Mouse (Mus musculus): ENCODE results near the gene Tmcc3. TPM values are rescaled to one million over a fixed set of nuclear protein-coding genes. Genes with fewer than 3 reads are reported as not detected.

Gene Tmcc3
- total RNA-seq, 1 experiment = 7.0 TPM

GRCm38 (mm10) chr10:94432933-94433332, 121.2 kb downstream of the Tmcc3 start:
- no peak overlapping the region for H3K4me3 ChIP-seq (ENCODE audit: insufficient read depth in 1 of 2, low read depth in 1 of 2, low read length in 2 of 2, poor library complexity in 1 of 2, severe bottlenecking in 1 of 2)
- no peaks in the 10 kb centered on the region for H3K4me1 ChIP-seq (ENCODE audit: control insufficient read depth in 2 of 2, insufficient read depth in 2 of 2, low read length in 2 of 2, poor library complexity in 1 of 2)
- DNase-seq (ENCODE audit: low read depth, low spot score) = no peak
- no peak for TF ChIP-seq CHD2 (IDR thresholded peaks at IDR 0.05; ENCODE audit: low read depth, low read length)
- no peak for TF ChIP-seq HCFC1 (IDR thresholded peaks at IDR 0.05; ENCODE audit: borderline replicate concordance, insufficient read depth, low read length)
- no peak for TF ChIP-seq ZC3H11A (IDR thresholded peaks at IDR 0.05; ENCODE audit: borderline replicate concordance, low read depth, low read length)
- no peak for TF ChIP-seq MAFK (IDR thresholded peaks at IDR 0.05; ENCODE audit: insufficient read depth, low read depth, low read length)
- no peak for TF ChIP-seq ZNF384 (IDR thresholded peaks at IDR 0.05; ENCODE audit: low read depth, low read length)
- H3K36me3 ChIP-seq (ENCODE audit: control insufficient read depth, insufficient read depth, low read length, poor library complexity, severe bottlenecking) = no peaks in the 10 kb centered on the region
- in situ Hi-C loops (cut with MboI; ENCODE audit: low sequenced_read_pairs in 2 of 2, unreplicated experiment in 2 of 2) = no loop called here
- no peak overlapping the region for H3K27ac ChIP-seq (ENCODE audit: insufficient read depth, low read depth, low read length, poor library complexity, severe bottlenecking)
- H3K9me3 ChIP-seq (ENCODE audit: control insufficient read depth, insufficient read depth, low read depth, low read length) = no peaks in the 10 kb centered on the region
- no peak overlapping the region for H3K9ac ChIP-seq (ENCODE audit: insufficient read depth, low read depth, low read length, poor library complexity, severe bottlenecking)

DNA sequence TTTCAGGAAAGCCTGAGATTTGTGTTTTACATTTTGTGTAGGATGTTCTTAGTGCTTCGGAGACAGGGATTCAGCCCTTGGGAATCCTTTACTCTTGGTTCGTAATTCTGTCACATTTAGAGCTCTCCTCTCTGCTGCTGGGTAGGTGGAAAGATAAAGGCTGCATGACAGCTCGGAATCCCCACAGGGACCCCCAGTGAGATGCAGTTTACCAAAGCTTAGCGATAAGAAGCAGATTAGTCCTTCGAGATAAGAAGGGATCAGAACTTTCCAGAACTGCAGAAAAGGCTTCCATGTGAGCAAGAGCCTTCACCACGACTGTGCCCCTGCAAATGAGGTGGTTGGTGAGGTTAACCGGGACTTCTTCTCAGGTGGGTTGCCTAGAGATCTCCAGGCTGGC, 122.2 kb downstream of the Tmcc3 start:
- no peak overlapping the region for H3K9ac ChIP-seq (ENCODE audit: insufficient read depth, low read depth, low read length, poor library complexity, severe bottlenecking)
- no peaks in the 10 kb centered on the region for H3K4me1 ChIP-seq (ENCODE audit: control insufficient read depth in 2 of 2, insufficient read depth in 2 of 2, low read length in 2 of 2, poor library complexity in 1 of 2)
- H3K27ac ChIP-seq (ENCODE audit: insufficient read depth, low read depth, low read length, poor library complexity, severe bottlenecking) = no peak overlapping the region
- TF ChIP-seq ZC3H11A (IDR thresholded peaks at IDR 0.05; ENCODE audit: borderline replicate concordance, low read depth, low read length) (no peak), ZNF384 (IDR thresholded peaks at IDR 0.05; ENCODE audit: low read depth, low read length) (no peak), HCFC1 (IDR thresholded peaks at IDR 0.05; ENCODE audit: borderline replicate concordance, insufficient read depth, low read length) (no peak), MAFK (IDR thresholded peaks at IDR 0.05; ENCODE audit: insufficient read depth, low read depth, low read length) (no peak)
- H3K9me3 ChIP-seq (ENCODE audit: control insufficient read depth, insufficient read depth, low read depth, low read length) = no peaks in the 10 kb centered on the region
- no peak overlapping the region for H3K4me3 ChIP-seq (ENCODE audit: insufficient read depth in 1 of 2, low read depth in 1 of 2, low read length in 2 of 2, poor library complexity in 1 of 2, severe bottlenecking in 1 of 2)
- in situ Hi-C loops (cut with MboI; ENCODE audit: low sequenced_read_pairs in 2 of 2, unreplicated experiment in 2 of 2) = no loop called here
- no peak for DNase-seq (ENCODE audit: low read depth, low spot score)
- H3K36me3 ChIP-seq (ENCODE audit: control insufficient read depth, insufficient read depth, low read length, poor library complexity, severe bottlenecking) = no peaks in the 10 kb centered on the region

GRCm38 (mm10) chr10:94442725-94443124, 131.0 kb downstream of the Tmcc3 start:
- TF ChIP-seq MAFK (IDR thresholded peaks at IDR 0.05; ENCODE audit: insufficient read depth, low read depth, low read length) = no peak
- TF ChIP-seq ZC3H11A (IDR thresholded peaks at IDR 0.05; ENCODE audit: borderline replicate concordance, low read depth, low read length) = no peak
- no peak for DNase-seq (ENCODE audit: low read depth, low spot score)
- Histone ChIP-seq H3K4me3 (ENCODE audit: insufficient read depth in 1 of 2, low read depth in 1 of 2, low read length in 2 of 2, poor library complexity in 1 of 2, severe bottlenecking in 1 of 2) (no peak overlapping the region), H3K27ac (ENCODE audit: insufficient read depth, low read depth, low read length, poor library complexity, severe bottlenecking) (no peak overlapping the region), H3K9ac (ENCODE audit: insufficient read depth, low read depth, low read length, poor library complexity, severe bottlenecking) (no peak overlapping the region), H3K9me3 (ENCODE audit: control insufficient read depth, insufficient read depth, low read depth, low read length) (no peaks in the 10 kb centered on the region), H3K36me3 (ENCODE audit: control insufficient read depth, insufficient read depth, low read length, poor library complexity, severe bottlenecking) (no peaks in the 10 kb centered on the region), H3K4me1 (ENCODE audit: control insufficient read depth in 2 of 2, insufficient read depth in 2 of 2, low read length in 2 of 2, poor library complexity in 1 of 2) (no peaks in the 10 kb centered on the region)
- in situ Hi-C loops (cut with MboI; ENCODE audit: low sequenced_read_pairs in 2 of 2, unreplicated experiment in 2 of 2) = no loop called here

- no peaks in the 10 kb centered on the region for H3K36me3 ChIP-seq (ENCODE audit: control insufficient read depth, insufficient read depth, low read length, poor library complexity, severe bottlenecking)
- no peak for DNase-seq (ENCODE audit: low read depth, low spot score)
- H3K9me3 ChIP-seq (ENCODE audit: control insufficient read depth, insufficient read depth, low read depth, low read length) = no peaks in the 10 kb centered on the region
- H3K27ac ChIP-seq (ENCODE audit: insufficient read depth, low read depth, low read length, poor library complexity, severe bottlenecking) = no peak overlapping the region
- no peak for TF ChIP-seq HCFC1 (IDR thresholded peaks at IDR 0.05; ENCODE audit: borderline replicate concordance, insufficient read depth, low read length)
- TF ChIP-seq CHD2 (IDR thresholded peaks at IDR 0.05; ENCODE audit: low read depth, low read length) = no peak
- TF ChIP-seq MAFK (IDR thresholded peaks at IDR 0.05; ENCODE audit: insufficient read depth, low read depth, low read length) = no peak
- no peak for TF ChIP-seq ZNF384 (IDR thresholded peaks at IDR 0.05; ENCODE audit: low read depth, low read length)
- TF ChIP-seq ZC3H11A (IDR thresholded peaks at IDR 0.05; ENCODE audit: borderline replicate concordance, low read depth, low read length) = no peak
- in situ Hi-C loops (cut with MboI; ENCODE audit: low sequenced_read_pairs in 2 of 2, unreplicated experiment in 2 of 2) = no loop called here
- no peak overlapping the region for H3K9ac ChIP-seq (ENCODE audit: insufficient read depth, low read depth, low read length, poor library complexity, severe bottlenecking)
- no peak overlapping the region for H3K4me3 ChIP-seq (ENCODE audit: insufficient read depth in 1 of 2, low read depth in 1 of 2, low read length in 2 of 2, poor library complexity in 1 of 2, severe bottlenecking in 1 of 2)
- no peaks in the 10 kb centered on the region for H3K4me1 ChIP-seq (ENCODE audit: control insufficient read depth in 2 of 2, insufficient read depth in 2 of 2, low read length in 2 of 2, poor library complexity in 1 of 2)
These were observed 131.7 kb downstream of the Tmcc3 start for GRCm38 (mm10) chr10:94443453-94443852.

DNA sequence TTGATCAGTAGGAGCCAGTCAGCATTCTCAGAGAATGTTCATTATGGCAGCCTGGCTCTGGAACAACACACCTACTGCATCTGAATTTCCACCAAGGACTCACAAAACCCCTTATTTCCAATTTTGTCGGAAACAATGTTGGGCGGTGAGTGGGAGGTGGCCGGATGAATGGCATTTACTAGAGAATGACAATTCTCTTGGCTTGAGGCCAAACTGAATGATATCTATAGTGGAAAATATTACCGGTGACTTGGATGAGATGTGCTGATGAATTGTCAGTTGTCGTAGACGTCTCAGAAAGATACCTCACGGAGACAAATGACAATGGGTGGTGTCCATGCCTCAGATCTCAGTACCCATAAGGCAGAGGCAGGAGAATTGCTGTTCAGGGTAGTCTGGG, 133.4 kb downstream of the Tmcc3 start:
- no peak overlapping the region for H3K4me3 ChIP-seq (ENCODE audit: insufficient read depth in 1 of 2, low read depth in 1 of 2, low read length in 2 of 2, poor library complexity in 1 of 2, severe bottlenecking in 1 of 2)
- no peaks in the 10 kb centered on the region for H3K9me3 ChIP-seq (ENCODE audit: control insufficient read depth, insufficient read depth, low read depth, low read length)
- TF ChIP-seq CHD2 (IDR thresholded peaks at IDR 0.05; ENCODE audit: low read depth, low read length) (no peak), ZNF384 (IDR thresholded peaks at IDR 0.05; ENCODE audit: low read depth, low read length) (no peak), ZC3H11A (IDR thresholded peaks at IDR 0.05; ENCODE audit: borderline replicate concordance, low read depth, low read length) (no peak), MAFK (IDR thresholded peaks at IDR 0.05; ENCODE audit: insufficient read depth, low read depth, low read length) (no peak), HCFC1 (IDR thresholded peaks at IDR 0.05; ENCODE audit: borderline replicate concordance, insufficient read depth, low read length) (no peak)
- peaks cover under 1% of the 10 kb centered on the region in 2 experiments; a peak in 1 of 4 replicates for H3K4me1 ChIP-seq (ENCODE audit: control insufficient read depth in 2 of 2, insufficient read depth in 2 of 2, low read length in 2 of 2, poor library complexity in 1 of 2)
- no peak overlapping the region for H3K9ac ChIP-seq (ENCODE audit: insufficient read depth, low read depth, low read length, poor library complexity, severe bottlenecking)
- DNase-seq (ENCODE audit: low read depth, low spot score) = no peak
- no peak overlapping the region for H3K27ac ChIP-seq (ENCODE audit: insufficient read depth, low read depth, low read length, poor library complexity, severe bottlenecking)
- in situ Hi-C loops (cut with MboI; ENCODE audit: low sequenced_read_pairs in 2 of 2, unreplicated experiment in 2 of 2) = no loop called here
- H3K36me3 ChIP-seq (ENCODE audit: control insufficient read depth, insufficient read depth, low read length, poor library complexity, severe bottlenecking) = no peaks in the 10 kb centered on the region
